Mouse (Mus musculus) intestine, postnatal 0 days (tissue): ENCODE measurements around the gene Rxra. TPM values are rescaled to one million over a fixed set of nuclear protein-coding genes. Genes with fewer than 3 reads are reported as not detected.

Experiments
- ATAC-seq: fragments of 200-750 bp; cut with Nextera tagmentation; 2 replicates; pipeline ENCODE4 v1.8.0; 2017; ENCODE audit warnings: mild to moderate bottlenecking, moderate TSS enrichment, moderate library complexity
- H3K27ac ChIP-seq: fragments of 300-500 bp; sonication (generic); 2 replicates; pipeline ENCODE4 v1.5.1; 2014; ENCODE audit warnings: mild to moderate bottlenecking, low read depth, low read length, moderate library complexity
- H3K27me3 ChIP-seq: fragments of 300-500 bp; sonication (generic); replicated peaks from 2 replicates; pipeline ENCODE4 v1.6.1; 2014; ENCODE audit warnings: low read length, mixed read lengths; ENCODE audit not compliant: control insufficient read depth, insufficient read depth
- H3K36me3 ChIP-seq: fragments of 300-500 bp; sonication (generic); 2 replicates; pipeline ENCODE4 v1.6.1; 2014; ENCODE audit warnings: mild to moderate bottlenecking, moderate library complexity; ENCODE audit not compliant: control insufficient read depth, insufficient read depth
- H3K4me1 ChIP-seq: fragments of 300-500 bp; sonication (generic); replicated peaks from 2 replicates; pipeline ENCODE4 v1.6.1; 2014; ENCODE audit warnings: antibody characterized with exemption, low read length, mixed read lengths; ENCODE audit not compliant: control insufficient read depth, insufficient read depth
- H3K4me2 ChIP-seq: fragments of 300-500 bp; sonication (generic); replicated peaks from 2 replicates; pipeline ENCODE4 v1.6.1; 2014; ENCODE audit warnings: low read depth, mild to moderate bottlenecking, moderate library complexity
- H3K4me3 ChIP-seq: fragments of 300-500 bp; sonication (generic); 2 replicates; pipeline ENCODE4 v1.5.1; 2014; ENCODE audit warnings: low read depth, low read length
- H3K9ac ChIP-seq: fragments of 300-500 bp; sonication (generic); 2 replicates; pipeline ENCODE4 v1.6.1; 2014; ENCODE audit warnings: mild to moderate bottlenecking, low read depth, low read length
- H3K9me3 ChIP-seq: fragments of 300-500 bp; sonication (generic); 2 replicates; pipeline ENCODE4 v1.6.1; 2016; ENCODE audit warnings: mixed run types; ENCODE audit not compliant: control insufficient read depth
- CTCF ChIP-seq: sonication (generic); IDR thresholded peaks from 2 replicates; pipeline ENCODE4 v1.5.1; 2016; ENCODE audit warnings: low read depth, mild to moderate bottlenecking, control low read depth, antibody characterized with exemption, moderate library complexity
- WGBS: fragments of 180-500 bp; shearing (Covaris S2); extraction: QIAGEN DNeasy Blood & Tissue Kit; methylation state at CpG from one replicate; pipeline ENCODE4 v1.1.7; 2014; 5-methylcytosine and 5-hydroxymethylcytosine counted together
- polyA plus RNA-seq: library from polyadenylated mRNA; unstranded; fragments of >200 nt; fragmentation: Nextera tagmentation; extraction: Ambion mirVana; gene quantifications from 2 replicates; pipeline ENCODE4 v1.2.1, GENCODE M21; 2015

The Rxra gene
- polyA plus RNA-seq, 1 experiment from 2014 or later = 9.0 TPM

DNA sequence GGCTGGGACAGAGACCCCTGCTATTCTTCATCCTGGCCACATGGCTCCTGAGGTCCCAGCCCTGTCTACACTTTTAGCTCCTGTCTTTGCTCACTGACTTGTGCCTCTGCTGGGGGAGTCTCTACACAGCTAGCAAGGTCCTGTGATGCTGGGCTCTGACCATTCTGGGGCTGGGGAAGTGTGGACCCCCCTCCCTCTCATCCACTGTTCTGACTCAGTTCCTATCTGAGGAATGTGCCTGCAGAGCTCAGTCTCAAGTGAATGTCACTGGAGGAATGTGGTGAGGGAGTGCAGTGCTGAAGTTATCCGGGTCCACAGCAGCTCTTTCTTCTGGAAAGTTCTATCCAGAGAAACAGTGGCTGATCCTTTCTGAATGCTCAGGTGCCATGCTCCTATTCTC, 39.4 kb upstream of the Rxra start:
- WGBS = 35% methylated on average over 1 of the region's 1 CpGs
- no peaks in the 10 kb centered on the region for H3K9me3 ChIP-seq
- peaks cover 2% of the 10 kb centered on the region; the same call in 1 of the 2 replicates for H3K4me1 ChIP-seq
- no peak overlapping the region for H3K4me3 ChIP-seq
- H3K27ac ChIP-seq = no peak overlapping the region
- no peaks in the 10 kb centered on the region for H3K36me3 ChIP-seq
- no peak for TF ChIP-seq CTCF
- ATAC-seq = no peak
- no peaks in the 10 kb centered on the region for H3K27me3 ChIP-seq
- no peak overlapping the region for H3K4me2 ChIP-seq
- H3K9ac ChIP-seq = no peak overlapping the region

DNA sequence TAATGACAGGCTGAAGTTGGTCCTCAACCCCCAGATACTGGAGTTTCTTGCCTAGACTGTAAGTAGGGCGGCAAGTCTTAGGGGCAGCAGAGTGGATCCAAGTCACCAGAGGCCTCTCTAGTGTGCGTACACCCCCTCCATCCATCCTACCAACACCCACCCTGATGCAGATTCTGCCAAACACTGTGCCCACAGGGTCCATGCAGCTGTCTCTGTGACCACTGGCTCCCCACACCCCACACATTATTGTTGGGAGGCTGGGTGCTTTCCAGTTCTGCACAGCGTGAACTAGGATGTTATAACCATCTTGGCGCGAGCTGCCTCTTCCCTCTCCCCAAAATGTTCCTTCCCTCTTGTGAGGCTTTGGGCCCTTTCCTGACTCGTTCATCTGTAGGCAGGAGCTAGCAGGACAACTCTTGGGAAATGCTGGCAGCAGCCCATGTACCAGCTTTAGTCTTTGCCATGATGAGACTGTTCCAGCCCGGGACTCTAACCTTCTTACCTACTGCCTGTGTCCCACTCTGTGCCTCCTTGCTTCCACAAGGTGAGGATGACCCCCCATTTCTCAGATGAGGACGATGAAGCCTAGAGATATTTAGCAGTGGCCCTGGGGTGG, 38.9 kb upstream of the Rxra start:
- Histone ChIP-seq H3K9ac (no peak overlapping the region), H3K27me3 (no peaks in the 10 kb centered on the region), H3K4me2 (no peak overlapping the region), H3K27ac (no peak overlapping the region), H3K9me3 (no peaks in the 10 kb centered on the region), H3K4me1 (peaks cover 2% of the 10 kb centered on the region; the same call in 1 of the 2 replicates), H3K4me3 (no peak overlapping the region), H3K36me3 (no peaks in the 10 kb centered on the region)
- ATAC-seq = no peak
- no peak for TF ChIP-seq CTCF
- 91% methylated on average over 8 of the region's 8 CpGs for WGBS

DNA sequence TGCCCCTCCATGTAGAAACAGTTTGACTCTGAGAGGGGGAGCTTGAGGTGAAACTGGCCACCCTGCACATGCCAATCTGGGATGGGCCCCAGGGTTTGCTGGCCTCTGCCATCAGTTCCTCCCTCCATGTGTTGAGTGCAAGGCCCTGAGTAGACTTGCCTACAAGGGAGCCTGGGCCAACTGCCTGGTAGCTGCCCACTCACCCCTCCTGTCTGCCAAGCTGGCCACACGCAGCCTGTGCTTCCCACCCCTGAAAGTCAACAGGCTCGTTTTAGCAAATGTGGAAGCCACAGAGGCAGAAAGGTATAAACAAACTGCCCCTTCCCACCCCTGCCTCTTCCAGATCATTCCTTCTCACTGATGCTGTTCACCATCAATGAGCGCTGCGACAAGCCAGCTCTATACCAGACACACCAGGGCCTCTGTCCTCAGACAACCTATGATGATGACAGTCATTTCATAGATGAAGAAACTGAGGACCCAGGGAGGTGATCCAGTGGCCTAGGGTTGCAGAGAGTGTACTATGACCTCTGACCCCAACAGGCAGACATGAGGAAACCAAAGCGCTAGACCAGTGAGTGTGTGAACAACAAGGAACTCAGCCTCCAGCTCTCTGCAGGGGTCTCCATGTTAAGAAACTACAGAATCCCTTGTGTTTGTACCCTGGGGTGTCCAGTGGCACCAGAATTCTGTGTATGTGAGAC, 36.5 kb upstream of the Rxra start:
- peaks cover 2% of the 10 kb centered on the region; the same call in 1 of the 2 replicates for H3K4me1 ChIP-seq
- H3K9ac ChIP-seq = no peak overlapping the region
- 85% methylated on average over 5 of the region's 5 CpGs for WGBS
- no peak for TF ChIP-seq CTCF
- H3K4me3 ChIP-seq = no peak overlapping the region
- no peaks in the 10 kb centered on the region for H3K36me3 ChIP-seq
- H3K4me2 ChIP-seq = no peak overlapping the region
- no peak for ATAC-seq
- no peaks in the 10 kb centered on the region for H3K9me3 ChIP-seq
- no peaks in the 10 kb centered on the region for H3K27me3 ChIP-seq
- H3K27ac ChIP-seq = no peak overlapping the region

DNA sequence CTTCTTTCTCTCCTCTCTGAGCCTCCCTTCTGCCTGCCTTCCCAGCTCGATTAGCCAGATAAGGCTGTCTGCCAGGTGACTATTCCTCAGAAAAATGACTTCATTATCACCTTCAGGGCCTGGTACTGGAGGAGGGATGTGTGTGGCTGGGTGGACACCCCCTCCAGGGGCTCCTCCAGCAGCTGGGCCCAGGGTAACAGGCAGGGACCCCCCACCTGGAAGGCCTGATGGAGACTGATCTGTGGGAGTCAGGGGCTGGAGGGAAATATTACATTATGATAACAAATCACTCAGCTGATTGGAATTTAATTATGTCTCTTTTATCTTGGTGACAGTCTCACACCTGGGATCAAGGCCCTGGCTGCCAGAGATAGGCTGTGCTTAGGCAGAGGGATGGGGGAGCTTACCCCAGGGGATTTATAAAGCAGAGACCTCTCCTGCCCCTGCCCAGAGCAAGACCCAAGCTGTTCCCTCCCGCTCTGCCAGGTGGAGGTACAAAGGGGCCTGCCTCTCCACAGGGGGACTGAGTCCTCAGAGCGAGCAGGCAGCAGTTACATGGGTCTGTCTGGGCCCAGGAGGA, 35.2 kb upstream of the Rxra start:
- 76% methylated on average over 3 of the region's 3 CpGs for WGBS
- H3K9ac ChIP-seq = no peak overlapping the region

DNA sequence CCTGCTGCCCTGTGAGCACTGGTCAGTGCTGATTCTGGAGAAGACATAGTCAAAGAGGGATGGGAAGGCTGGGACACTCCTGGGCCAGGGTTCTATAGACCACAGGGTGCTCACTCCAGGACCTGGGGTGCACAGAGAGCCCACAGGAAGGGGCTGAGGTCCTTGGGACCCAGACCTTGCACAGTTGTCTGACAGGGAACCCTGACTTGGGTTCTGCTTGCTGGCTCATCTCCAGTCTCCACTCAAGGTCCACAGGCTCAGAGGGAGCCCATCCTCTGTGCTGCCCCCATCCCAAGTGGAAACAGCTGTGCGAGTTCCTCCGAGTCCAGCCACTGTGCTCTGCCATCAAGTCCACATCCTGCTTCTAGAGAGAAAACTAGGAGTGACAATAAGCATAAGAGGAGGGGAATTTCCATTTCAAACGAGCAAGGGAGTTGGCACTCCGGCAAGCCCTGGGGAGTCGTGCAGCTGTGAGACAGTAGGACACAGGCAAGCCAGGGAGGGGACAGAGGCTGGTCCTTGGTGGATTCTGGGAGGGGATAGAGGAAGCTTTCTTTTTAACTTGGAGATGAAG, 31.6 kb upstream of the Rxra start:
- TF ChIP-seq CTCF = no peak
- H3K4me1 ChIP-seq = peaks cover 2% of the 10 kb centered on the region; the same call in 1 of the 2 replicates
- no peaks in the 10 kb centered on the region for H3K27me3 ChIP-seq
- H3K9me3 ChIP-seq = no peaks in the 10 kb centered on the region
- H3K9ac ChIP-seq = no peak overlapping the region
- no peak overlapping the region for H3K4me3 ChIP-seq
- H3K27ac ChIP-seq = no peak overlapping the region
- H3K4me2 ChIP-seq = no peak overlapping the region
- ATAC-seq = no peak
- WGBS = 54% methylated on average over 5 of the region's 5 CpGs
- H3K36me3 ChIP-seq = no peaks in the 10 kb centered on the region

More for the DNA sequence above, 35.2 kb upstream of the Rxra start:
- H3K27ac ChIP-seq = no peak overlapping the region
- no peak for ATAC-seq
- no peaks in the 10 kb centered on the region for H3K36me3 ChIP-seq
- H3K4me1 ChIP-seq = peaks cover 2% of the 10 kb centered on the region; the same call in 1 of the 2 replicates
- H3K27me3 ChIP-seq = no peaks in the 10 kb centered on the region
- H3K9me3 ChIP-seq = no peaks in the 10 kb centered on the region
- TF ChIP-seq CTCF = no peak
- H3K4me2 ChIP-seq = no peak overlapping the region
- no peak overlapping the region for H3K4me3 ChIP-seq

DNA sequence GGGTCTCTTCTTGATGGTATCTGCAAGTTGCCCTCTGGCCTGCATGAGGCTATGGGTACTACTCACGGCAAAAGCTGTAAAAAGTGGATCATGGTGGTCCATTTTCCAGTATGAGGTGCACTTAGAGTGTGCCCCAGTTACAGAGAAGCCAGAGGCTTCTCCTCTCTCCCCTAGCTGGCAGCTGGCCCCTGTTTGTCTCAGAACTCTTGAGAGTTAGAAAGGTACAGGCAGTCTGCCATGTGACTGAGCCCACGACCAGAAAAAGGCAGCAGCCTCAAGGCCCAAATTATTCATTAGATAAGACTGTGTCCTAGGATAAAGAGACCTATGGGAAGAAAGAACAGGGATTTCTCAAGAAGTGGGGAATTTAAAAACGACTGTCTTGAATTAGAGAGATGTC, 30.8 kb upstream of the Rxra start:
- H3K36me3 ChIP-seq = no peaks in the 10 kb centered on the region
- ATAC-seq = no peak
- H3K4me1 ChIP-seq = 0 out of 2 replicates have a peak, but pooled peaks cover 2% of the 10 kb centered on the region
- no peak overlapping the region for H3K4me3 ChIP-seq
- no peaks in the 10 kb centered on the region for H3K9me3 ChIP-seq
- H3K27me3 ChIP-seq = no peaks in the 10 kb centered on the region
- no peak for TF ChIP-seq CTCF
- no peak overlapping the region for H3K9ac ChIP-seq
- WGBS = 49% methylated on average over 3 of the region's 3 CpGs
- no peak overlapping the region for H3K27ac ChIP-seq
- H3K4me2 ChIP-seq = no peak overlapping the region
